Mouse (Mus musculus) heart, postnatal 0 days (tissue): ENCODE results near the gene Akt2. TPM values are rescaled to one million over a fixed set of nuclear protein-coding genes. Genes with fewer than 3 reads are reported as not detected.
A peak's percentile ranks its signal among the peaks of the same experiment; 100 is the strongest.

Experiments used
- ATAC-seq: fragments of 200-750 bp; cut with Nextera tagmentation; 2 replicates; pipeline ENCODE4 v1.8.0; 2017; ENCODE audit warnings: low read depth, moderate number of reproducible peaks, moderate library complexity; ENCODE audit not compliant: insufficient read depth
- DNase-seq: peaks from one replicate; pipeline ENCODE4 v3.0.0-alpha.2; 2016; ENCODE audit warnings: low spot score
- H3K27ac ChIP-seq: fragments of 300-500 bp; sonication (generic); 2 replicates; pipeline ENCODE4 v1.5.1; 2014; ENCODE audit warnings: low read depth, mild to moderate bottlenecking
- H3K27me3 ChIP-seq: fragments of 300-500 bp; sonication (generic); 2 replicates; pipeline ENCODE4 v1.6.1; 2014; ENCODE audit warnings: low read length, mixed read lengths; ENCODE audit not compliant: control insufficient read depth, insufficient read depth
- H3K36me3 ChIP-seq: fragments of 300-500 bp; sonication (generic); replicated peaks from 2 replicates; pipeline ENCODE4 v1.6.1; 2014; ENCODE audit warnings: low read length, mixed read lengths; ENCODE audit not compliant: control insufficient read depth, insufficient read depth
- H3K4me1 ChIP-seq: fragments of 300-500 bp; sonication (generic); 2 replicates; pipeline ENCODE4 v1.6.1; 2014; ENCODE audit warnings: antibody characterized with exemption; ENCODE audit not compliant: control insufficient read depth, insufficient read depth
- H3K4me2 ChIP-seq: fragments of 300-500 bp; sonication (generic); 2 replicates; pipeline ENCODE4 v1.6.1; 2014; ENCODE audit warnings: low read depth, mild to moderate bottlenecking, low read length, moderate library complexity
- H3K4me3 ChIP-seq: fragments of 300-500 bp; sonication (generic); 2 replicates; pipeline ENCODE4 v1.5.1; 2014; ENCODE audit warnings: low read depth, low read length
- H3K9ac ChIP-seq: fragments of 300-500 bp; sonication (generic); replicated peaks from 2 replicates; pipeline ENCODE4 v1.6.1; 2014; ENCODE audit warnings: low read depth, low read length, mixed read lengths
- H3K9me3 ChIP-seq: fragments of 300-500 bp; sonication (generic); replicated peaks from 2 replicates; pipeline ENCODE4 v1.6.1; 2016; ENCODE audit warnings: low read length; ENCODE audit not compliant: control insufficient read depth
- CTCF ChIP-seq: IDR thresholded peaks from 2 replicates; pipeline ENCODE4 v1.5.1; 2016; ENCODE audit warnings: antibody characterized with exemption, control low read depth, low read depth
- EP300 ChIP-seq: IDR thresholded peaks from 2 replicates; pipeline ENCODE4 v1.6.1; 2016; ENCODE audit warnings: antibody characterized with exemption, low read depth
- WGBS: fragments of 180-500 bp; shearing (Covaris S2); extraction: QIAGEN DNeasy Blood & Tissue Kit; methylation state at CpG from one replicate; pipeline ENCODE4 v1.1.7; 2014; 5-methylcytosine and 5-hydroxymethylcytosine counted together
- polyA plus RNA-seq: library from polyadenylated mRNA; unstranded; fragments of >200 nt; fragmentation: Nextera tagmentation; extraction: Ambion mirVana; gene quantifications from 2 replicates; pipeline ENCODE4 v1.2.1, GENCODE M21; 2015
- total RNA-seq: library from RNA; depleted of rRNA; stranded (reverse); fragments of >200 nt; gene quantifications from 2 replicates; pipeline ENCODE4 v1.2.3, GENCODE M21; 2014; ENCODE audit warnings: low replicate concordance

Akt2 gene
- total and polyA plus RNA-seq, 2 experiments from 2014 or later: 80.5 to 138 TPM

DNA sequence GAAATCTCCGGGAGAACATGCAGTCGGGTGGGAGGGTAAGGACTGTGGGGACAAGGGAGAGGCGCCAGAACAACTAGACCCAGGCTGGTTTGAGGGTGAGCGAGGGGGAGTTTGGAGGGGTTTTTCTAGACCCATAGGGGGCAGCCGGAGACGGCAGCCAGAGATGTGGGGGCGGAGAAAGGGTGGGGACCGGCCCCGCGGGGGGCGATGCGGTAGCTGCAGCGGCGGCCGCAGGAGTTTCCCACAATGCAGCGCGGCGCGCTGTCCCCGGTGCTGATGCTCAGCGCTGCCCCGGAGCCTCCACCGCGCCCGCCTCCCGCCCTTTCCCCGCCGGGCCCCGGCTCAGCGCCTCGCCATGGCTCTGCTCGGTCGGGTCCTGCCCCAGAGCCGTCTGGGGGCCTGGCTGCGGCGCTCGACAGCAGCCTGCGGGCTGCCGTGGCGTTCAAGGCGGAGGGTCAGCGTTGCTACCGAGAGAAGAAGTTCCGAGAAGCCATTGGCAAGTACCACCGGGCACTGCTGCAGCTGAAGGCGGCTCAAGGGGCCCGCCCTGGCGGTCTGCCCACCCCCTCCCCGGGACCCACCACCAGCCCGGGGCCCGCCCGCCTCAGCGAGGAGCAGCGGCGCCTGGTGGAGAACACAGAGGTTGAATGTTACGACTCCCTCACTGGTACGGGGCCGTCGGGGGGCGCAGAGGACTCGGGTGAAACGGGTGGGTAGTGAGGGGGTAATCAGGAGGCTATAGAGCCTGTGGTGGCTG is 62.5 kb downstream of the Akt2 start, which contains the start of gene Ttc9b:
TSS of gene Ttc9b (plus strand) at position 235 of the 757 bp plus-strand sequence.
- ATAC-seq (peak; percentile 42), DNase-seq (no peak)
- no peak within 1 kb of the TSS for H3K27ac ChIP-seq
- no peak within 1 kb of the TSS for H3K9ac ChIP-seq
- H3K36me3 ChIP-seq: peaks cover 9% of the 10 kb centered on the region
- H3K4me2 ChIP-seq: no peak within 1 kb of the TSS
- H3K4me3 ChIP-seq: 0 out of 2 replicates have a peak within 1 kb of the TSS, but pooled peaks have one; percentile 9
- H3K4me1 ChIP-seq: no peaks in the 10 kb centered on the region
- TF ChIP-seq CTCF: no peak
- no peak for TF ChIP-seq EP300
- peaks cover 76% of the 10 kb centered on the region for H3K27me3 ChIP-seq
- H3K9me3 ChIP-seq: no peaks in the 10 kb centered on the region
- 4% methylated on average over 55 of the region's 62 CpGs for WGBS

GRCm38 (mm10) chr7:27654607-27655276 is 63.4 kb downstream of the Akt2 start:
- 57% methylated on average over 20 of the region's 20 CpGs for WGBS
- DNase-seq (no peak), ATAC-seq (no peak)
- peaks cover 78% of the 10 kb centered on the region for H3K27me3 ChIP-seq
- peaks cover 9% of the 10 kb centered on the region for H3K36me3 ChIP-seq
- no peaks in the 10 kb centered on the region for H3K9me3 ChIP-seq
- TF ChIP-seq EP300 (no peak), CTCF (peak; percentile 16; the same call in 1 of the 2 replicates)
- H3K4me3 ChIP-seq: no peak overlapping the region
- no peak overlapping the region for H3K4me2 ChIP-seq
- no peak overlapping the region for H3K9ac ChIP-seq
- no peaks in the 10 kb centered on the region for H3K4me1 ChIP-seq
- no peak overlapping the region for H3K27ac ChIP-seq

DNA sequence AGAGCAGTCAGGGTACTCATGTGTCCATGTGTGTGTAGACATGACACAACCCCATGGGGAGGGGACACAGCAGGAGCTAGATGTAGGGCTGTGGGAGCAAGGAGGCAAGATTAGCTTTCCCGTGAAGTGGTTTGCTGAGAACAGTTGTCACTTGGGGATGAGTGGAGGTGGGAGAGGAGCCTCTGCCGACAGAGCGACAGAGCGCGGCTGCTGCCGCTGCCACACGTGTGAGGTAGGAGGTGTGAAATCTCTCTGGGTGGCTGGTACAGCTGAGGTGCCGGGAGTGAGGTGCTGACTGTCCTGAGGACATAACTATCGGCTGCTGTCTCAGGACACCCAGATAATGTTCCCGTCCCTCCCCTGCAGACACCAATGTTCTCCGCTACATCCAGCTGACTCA is 64.2 kb downstream of the Akt2 start:
- no peak overlapping the region for H3K4me3 ChIP-seq

DNA sequence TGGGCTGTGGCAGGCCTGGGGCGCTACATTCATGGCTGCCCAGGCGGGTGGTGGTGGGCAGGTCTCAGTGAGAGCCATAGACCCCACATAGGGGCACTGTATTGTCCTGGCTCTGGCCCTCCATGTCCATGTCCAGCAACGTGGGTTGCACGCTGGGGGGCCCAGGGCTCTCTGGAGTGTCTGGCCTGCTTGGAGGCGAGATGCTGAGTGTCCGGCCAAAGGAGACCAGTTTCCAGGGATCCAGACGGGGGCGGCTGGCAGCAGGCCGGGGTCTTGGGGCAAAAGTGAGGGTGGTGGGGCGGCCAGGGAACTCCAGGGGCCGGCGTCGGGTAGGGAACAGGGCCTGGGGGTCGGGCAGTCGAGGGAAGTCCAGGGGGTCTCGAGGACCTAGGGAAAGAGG is 65.2 kb downstream of the Akt2 start:
- Histone ChIP-seq H3K4me1 (no peaks in the 10 kb centered on the region), H3K9ac (no peak overlapping the region), H3K27ac (no peak overlapping the region), H3K27me3 (peaks cover 71% of the 10 kb centered on the region), H3K36me3 (peaks cover 9% of the 10 kb centered on the region), H3K4me3 (no peak overlapping the region), H3K9me3 (no peaks in the 10 kb centered on the region), H3K4me2 (no peak overlapping the region)
- TF ChIP-seq EP300 (no peak), CTCF (no peak)
- DNase-seq (no peak), ATAC-seq (no peak)
- 86% methylated on average over 16 of the region's 16 CpGs for WGBS

More for the DNA sequence above, 64.2 kb downstream of the Akt2 start:
- Histone ChIP-seq H3K27ac (no peak overlapping the region), H3K4me2 (no peak overlapping the region), H3K36me3 (peaks cover 9% of the 10 kb centered on the region), H3K4me1 (no peaks in the 10 kb centered on the region), H3K9me3 (no peaks in the 10 kb centered on the region), H3K9ac (no peak overlapping the region), H3K27me3 (peaks cover 74% of the 10 kb centered on the region)
- no peak for TF ChIP-seq CTCF
- TF ChIP-seq EP300: no peak
- ATAC-seq (no peak), DNase-seq (no peak)
- 12% methylated on average over 11 of the region's 11 CpGs for WGBS

- Histone ChIP-seq H3K36me3 (peaks cover 9% of the 10 kb centered on the region), H3K27me3 (peaks cover 61% of the 10 kb centered on the region), H3K9ac (no peak overlapping the region), H3K9me3 (no peaks in the 10 kb centered on the region), H3K4me1 (no peaks in the 10 kb centered on the region), H3K27ac (no peak overlapping the region), H3K4me3 (no peak overlapping the region), H3K4me2 (no peak overlapping the region)
- TF ChIP-seq CTCF (no peak), EP300 (no peak)
- ATAC-seq (no peak), DNase-seq (no peak)
- WGBS: 33% methylated on average over 50 of the region's 53 CpGs
These were observed 66.6 kb downstream of the Akt2 start for GRCm38 (mm10) chr7:27657824-27658395.
